Mouse (Mus musculus) forebrain, postnatal 0 days (tissue): ENCODE data around the gene Ptpn12. TPM values are rescaled to one million over a fixed set of nuclear protein-coding genes. Genes with fewer than 3 reads are reported as not detected.

Experiments
- ATAC-seq: fragments of 200-750 bp; cut with Nextera tagmentation; 2 replicates; pipeline ENCODE4 v1.8.0; 2017; ENCODE audit warnings: mild to moderate bottlenecking, moderate library complexity
- DNase-seq: peaks from one replicate; pipeline ENCODE4 v3.0.0-alpha.2; 2015
- H3K27ac ChIP-seq: fragments of 300-500 bp; sonication (generic); 2 replicates; pipeline ENCODE4 v1.5.1; 2014; ENCODE audit warnings: low read depth, mild to moderate bottlenecking, antibody characterized with exemption, low read length, moderate library complexity, mixed read lengths
- H3K27me3 ChIP-seq: fragments of 300-500 bp; sonication (generic); 2 replicates; pipeline ENCODE4 v1.6.1; 2014; ENCODE audit warnings: mild to moderate bottlenecking, low read length, mixed read lengths; ENCODE audit not compliant: insufficient read depth
- H3K36me3 ChIP-seq: fragments of 300-500 bp; sonication (generic); 2 replicates; pipeline ENCODE4 v1.6.1; 2014; ENCODE audit warnings: mild to moderate bottlenecking, moderate library complexity; ENCODE audit not compliant: insufficient read depth
- H3K4me1 ChIP-seq: fragments of 300-500 bp; sonication (generic); 2 replicates; pipeline ENCODE4 v1.6.1; 2014; ENCODE audit warnings: antibody characterized with exemption; ENCODE audit not compliant: insufficient read depth
- H3K4me2 ChIP-seq: fragments of 300-500 bp; sonication (generic); 2 replicates; pipeline ENCODE4 v1.6.1; 2014; ENCODE audit warnings: low read depth, mild to moderate bottlenecking, moderate library complexity
- H3K4me3 ChIP-seq: fragments of 300-500 bp; sonication (generic); 2 replicates; pipeline ENCODE4 v1.5.1; 2014; ENCODE audit warnings: low read depth, low read length, mixed read lengths
- H3K9ac ChIP-seq: fragments of 300-500 bp; sonication (generic); 2 replicates; pipeline ENCODE4 v1.6.1; 2014; ENCODE audit warnings: mild to moderate bottlenecking
- H3K9me3 ChIP-seq: fragments of 300-500 bp; sonication (generic); 2 replicates; pipeline ENCODE4 v1.6.1; 2016; ENCODE audit warnings: low read length
- CTCF ChIP-seq: sonication (generic); IDR thresholded peaks from 2 replicates; pipeline ENCODE4 v1.5.1; 2016; ENCODE audit warnings: antibody characterized with exemption, control low read depth, low read depth
- WGBS: fragments of 180-500 bp; shearing (Covaris S2); extraction: QIAGEN DNeasy Blood & Tissue Kit; methylation state at CpG from one replicate; pipeline ENCODE4 v1.1.7; 2014; 5-methylcytosine and 5-hydroxymethylcytosine counted together
- polyA plus RNA-seq: library from polyadenylated mRNA; unstranded; fragments of >200 nt; fragmentation: Nextera tagmentation; extraction: Ambion mirVana; gene quantifications from 2 replicates; pipeline ENCODE4 v1.2.1, GENCODE M21; 2015
- total RNA-seq: library from RNA; depleted of rRNA; stranded (reverse); fragments of >200 nt; gene quantifications from 2 replicates; pipeline ENCODE4 v1.2.3, GENCODE M21; 2014

Ptpn12 gene
- total and polyA plus RNA-seq, 2 experiments from 2014 or later = 12.1 to 31.8 TPM

- no peaks in the 10 kb centered on the region for H3K9me3 ChIP-seq
- no peaks in the 10 kb centered on the region for H3K4me1 ChIP-seq
- no peak for DNase-seq
- WGBS = 95% methylated on average over 7 of the region's 7 CpGs
- no peaks in the 10 kb centered on the region for H3K27me3 ChIP-seq
- no peak for ATAC-seq
- no peak for TF ChIP-seq CTCF
- no peaks in the 10 kb centered on the region for H3K36me3 ChIP-seq
- H3K4me2 ChIP-seq = no peak overlapping the region
- no peak overlapping the region for H3K9ac ChIP-seq
- no peak overlapping the region for H3K4me3 ChIP-seq
- no peak overlapping the region for H3K27ac ChIP-seq
Observed at GRCm38 (mm10) chr5:21046150-21047048, 9.3 kb downstream of the Ptpn12 start.

- no peak for DNase-seq
- H3K9me3 ChIP-seq = no peaks in the 10 kb centered on the region
- 95% methylated on average over 2 of the region's 2 CpGs for WGBS
- H3K9ac ChIP-seq = no peak overlapping the region
- no peak for ATAC-seq
- H3K4me3 ChIP-seq = no peak overlapping the region
- no peaks in the 10 kb centered on the region for H3K36me3 ChIP-seq
- TF ChIP-seq CTCF = no peak
- H3K27ac ChIP-seq = no peak overlapping the region
- H3K27me3 ChIP-seq = no peaks in the 10 kb centered on the region
- no peak overlapping the region for H3K4me2 ChIP-seq
- H3K4me1 ChIP-seq = no peaks in the 10 kb centered on the region
Observed at GRCm38 (mm10) chr5:21045462-21045861, 10.2 kb downstream of the Ptpn12 start.

DNA sequence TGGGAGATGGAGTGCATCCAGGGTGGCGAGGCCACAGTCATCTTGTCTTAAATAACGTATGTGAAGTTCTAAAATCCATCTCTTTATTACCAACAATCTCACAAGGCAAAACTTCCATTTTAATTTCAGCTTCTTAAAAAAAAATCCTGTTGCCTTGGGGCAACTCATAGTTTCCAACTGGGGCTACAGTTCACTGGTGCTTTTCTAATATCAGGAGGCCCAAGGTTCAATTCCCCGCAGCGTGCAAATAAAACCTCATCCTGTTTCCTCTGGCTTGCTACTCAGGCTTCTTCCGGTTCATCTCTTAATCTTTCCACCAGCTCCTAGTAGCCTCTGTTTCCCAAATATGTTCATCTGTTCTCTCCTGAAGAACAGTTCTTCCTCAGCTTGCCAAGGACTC lies 17.6 kb downstream of the Ptpn12 start:
- Histone ChIP-seq H3K9ac (no peak overlapping the region), H3K4me1 (peaks cover 4% of the 10 kb centered on the region; the same call in 1 of the 2 replicates), H3K9me3 (no peaks in the 10 kb centered on the region), H3K27ac (no peak overlapping the region), H3K4me3 (no peak overlapping the region), H3K36me3 (no peaks in the 10 kb centered on the region), H3K27me3 (no peaks in the 10 kb centered on the region), H3K4me2 (no peak overlapping the region)
- 92% methylated on average over 5 of the region's 5 CpGs for WGBS
- no peak for DNase-seq
- no peak for ATAC-seq
- TF ChIP-seq CTCF = no peak

DNA sequence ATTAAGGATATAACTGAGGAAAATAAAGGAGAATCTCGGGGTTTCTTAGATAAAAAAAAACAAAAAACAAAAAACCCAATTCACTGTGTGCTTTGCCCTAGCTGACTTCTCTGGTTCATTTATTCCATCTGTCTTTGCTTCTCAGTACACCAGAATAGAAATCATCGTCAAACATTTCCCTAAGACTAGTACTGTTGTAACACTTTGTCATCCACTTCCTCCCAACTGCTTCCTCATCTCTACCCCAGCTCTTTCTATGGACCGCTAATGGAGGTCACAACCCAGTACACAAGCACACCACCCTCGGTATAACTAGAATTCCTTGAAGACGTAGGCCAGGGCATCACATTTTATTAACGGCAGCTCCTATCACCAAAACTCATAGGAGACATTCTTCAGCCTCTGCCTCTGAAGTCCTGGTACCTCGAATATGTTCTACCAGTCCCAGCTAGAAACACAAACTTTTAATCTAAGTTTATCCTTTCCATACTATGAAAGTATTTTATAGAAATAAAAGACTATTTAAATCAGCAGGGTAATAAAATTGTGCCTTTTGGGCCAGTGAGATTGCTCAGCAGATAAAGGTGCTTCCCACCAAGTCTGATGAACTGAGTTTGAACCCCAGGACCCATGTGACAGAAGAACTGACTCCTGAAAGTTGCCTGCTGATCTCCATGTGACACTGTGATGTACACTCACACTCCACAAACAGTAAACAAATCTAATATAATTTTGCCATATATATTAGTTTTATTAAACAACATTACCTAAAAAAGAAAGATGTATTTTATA lies 19.8 kb downstream of the Ptpn12 start:
- Histone ChIP-seq H3K4me3 (no peak overlapping the region), H3K9me3 (no peaks in the 10 kb centered on the region), H3K27me3 (no peaks in the 10 kb centered on the region), H3K4me1 (peaks cover 4% of the 10 kb centered on the region; the same call in 1 of the 2 replicates), H3K9ac (no peak overlapping the region), H3K4me2 (no peak overlapping the region), H3K36me3 (no peaks in the 10 kb centered on the region), H3K27ac (no peak overlapping the region)
- ATAC-seq (no peak), DNase-seq (no peak)
- TF ChIP-seq CTCF = no peak
- WGBS = 82% methylated on average over 7 of the region's 7 CpGs

DNA sequence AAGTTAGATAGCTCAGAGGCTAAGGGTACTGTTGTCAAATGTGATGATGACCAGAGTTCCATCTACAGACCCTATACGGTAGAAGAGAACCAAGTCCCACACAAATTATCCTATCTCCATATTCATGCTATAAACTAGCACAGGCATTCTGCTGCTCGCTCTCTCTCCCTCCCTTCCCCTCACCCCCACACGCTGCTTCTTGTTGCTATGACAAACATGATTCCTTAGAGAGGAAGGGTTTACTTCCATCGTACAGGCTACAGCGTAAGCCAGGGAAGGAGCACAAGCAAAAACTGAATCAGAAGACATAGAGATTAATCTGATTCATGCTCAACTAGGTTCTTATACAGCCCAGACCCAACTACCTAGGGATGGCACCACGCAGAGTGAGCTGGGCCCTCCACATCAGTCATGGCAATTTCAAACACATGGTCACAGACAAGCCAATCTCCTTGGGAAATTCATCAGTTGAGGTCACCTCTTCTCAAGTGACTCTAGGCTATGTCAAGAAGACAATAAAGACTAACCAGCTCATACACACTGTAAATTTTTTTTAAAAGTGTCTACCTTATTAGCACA lies 21.2 kb downstream of the Ptpn12 start:
- Histone ChIP-seq H3K4me2 (no peak overlapping the region), H3K9ac (no peak overlapping the region), H3K4me1 (peaks cover 4% of the 10 kb centered on the region; the same call in 1 of the 2 replicates), H3K9me3 (no peaks in the 10 kb centered on the region), H3K4me3 (no peak overlapping the region), H3K36me3 (no peaks in the 10 kb centered on the region), H3K27me3 (no peaks in the 10 kb centered on the region), H3K27ac (no peak overlapping the region)
- peak; percentile 93 for ATAC-seq
- no peak for TF ChIP-seq CTCF
- DNase-seq = peak; percentile 48
- WGBS = 46% methylated on average over 6 of the region's 6 CpGs

GRCm38 (mm10) chr5:21033382-21034056 lies 22.2 kb downstream of the Ptpn12 start:
- DNase-seq = peak; percentile 51
- Histone ChIP-seq H3K9ac (no peak overlapping the region), H3K9me3 (no peaks in the 10 kb centered on the region), H3K4me2 (no peak overlapping the region), H3K4me3 (no peak overlapping the region), H3K27me3 (no peaks in the 10 kb centered on the region), H3K27ac (no peak overlapping the region), H3K4me1 (peaks cover 4% of the 10 kb centered on the region; the same call in 1 of the 2 replicates), H3K36me3 (no peaks in the 10 kb centered on the region)
- peak; percentile 51; the same call in 1 of the 2 replicates for ATAC-seq
- WGBS = 25% methylated on average over 11 of the region's 11 CpGs
- TF ChIP-seq CTCF = no peak
